Mouse (Mus musculus): ENCODE results near the gene Kif5a. TPM values are rescaled to one million over a fixed set of nuclear protein-coding genes. Genes with fewer than 3 reads are reported as not detected.
A peak's percentile ranks its signal among the peaks of the same experiment; 100 is the strongest.

Kif5a gene
- polyA plus RNA-seq, 1 experiment, result 0.14 TPM

DNA sequence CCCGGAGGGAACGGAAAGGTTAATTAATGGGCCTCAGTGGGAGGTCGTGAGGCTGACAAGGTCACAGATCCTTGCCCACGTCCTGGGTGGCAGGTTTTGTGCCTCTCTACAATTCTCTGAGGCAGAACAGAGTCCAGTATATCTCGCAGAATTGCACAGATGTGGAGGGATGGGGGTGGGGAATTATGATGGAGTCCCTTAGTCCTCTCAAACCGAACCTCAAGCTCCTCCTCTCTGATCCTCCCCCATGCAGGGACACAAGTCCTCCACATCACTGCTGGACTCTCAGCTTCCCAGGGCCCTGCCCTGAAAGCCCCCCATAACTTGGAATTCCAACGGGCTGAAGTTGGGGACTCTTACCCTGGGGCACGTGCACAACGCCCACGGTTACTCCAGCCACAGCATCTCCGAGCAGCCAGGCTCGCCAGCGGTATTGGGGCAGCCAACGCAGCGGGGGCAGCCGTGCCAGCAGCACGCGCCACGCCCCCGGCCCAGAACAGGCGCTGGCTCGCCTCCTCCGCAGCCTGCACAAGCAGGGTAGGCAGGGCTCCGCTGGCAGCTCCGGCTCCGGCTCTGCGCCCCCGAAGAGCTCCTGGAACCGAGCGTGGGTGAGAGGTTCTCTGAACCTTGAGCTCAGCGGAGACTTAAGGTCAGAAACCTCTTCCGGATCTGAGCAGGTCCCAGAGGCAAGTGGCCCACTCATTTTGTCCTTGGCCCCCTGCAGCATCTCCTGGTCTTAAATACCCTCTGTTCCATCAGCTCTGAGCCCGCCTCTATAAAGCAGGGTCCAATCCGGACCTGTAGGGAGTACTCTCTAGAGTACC lies 83.1 kb downstream of the Kif5a start, which contains the start of gene Slc26a10:
Gene Slc26a10 (minus strand): TSS at position 775 of the 824 bp plus-strand sequence.
- no peak for TF ChIP-seq TCF3 (IDR thresholded peaks at IDR 0.05; ENCODE audit: insufficient read length, low read depth)
- TF ChIP-seq E2F4 (IDR thresholded peaks at IDR 0.05; ENCODE audit: insufficient read depth), result no peak
- no peak for TF ChIP-seq TCF12 (IDR thresholded peaks at IDR 0.05; ENCODE audit: insufficient read depth, poor library complexity, severe bottlenecking)
- H3K4me2 ChIP-seq (ENCODE audit: low read depth), result no peak within 1 kb of the TSS
- no peak within 1 kb of the TSS for H3ac ChIP-seq (ENCODE audit: control insufficient read depth, insufficient read length)
- no peaks in the 10 kb centered on the region for H3K36me3 ChIP-seq (ENCODE audit: control insufficient read depth, insufficient read depth)
- no peaks in the 10 kb centered on the region for H3K79me2 ChIP-seq (ENCODE audit: control insufficient read depth, insufficient read depth)
- no peaks in the 10 kb centered on the region for H3K27me3 ChIP-seq (ENCODE audit: control insufficient read depth, insufficient read depth, insufficient read length)
- no peak within 1 kb of the TSS for H3K4me3 ChIP-seq

GRCm38 (mm10) chr10:127178286-127179027 lies 84.7 kb downstream of the Kif5a start:
- no peaks in the 10 kb centered on the region for H3K36me3 ChIP-seq (ENCODE audit: control insufficient read depth, insufficient read depth)
- H3K27me3 ChIP-seq (ENCODE audit: control insufficient read depth, insufficient read depth, insufficient read length), result no peaks in the 10 kb centered on the region
- peak in 1 of 3 experiments; percentile 14 for TF ChIP-seq MYOG (IDR thresholded peaks at IDR 0.05; ENCODE audit: control insufficient read depth in 1 of 3, insufficient read depth in 1 of 3, insufficient read length in 2 of 3, low read depth in 2 of 3)
- no peak for TF ChIP-seq POLR2A (IDR thresholded peaks at IDR 0.05; ENCODE audit: insufficient read length, low read depth)
- TF ChIP-seq MYOD1 (IDR thresholded peaks at IDR 0.05; ENCODE audit: control insufficient read depth in 1 of 3, insufficient read length in 2 of 3, low read depth in 2 of 3), result peak in 1 of 3 experiments; percentile 2
- peak overlapping the region; percentile 73 for H3K4me2 ChIP-seq (ENCODE audit: low read depth)
- H3K4me3 ChIP-seq, result peak overlapping the region; percentile 18
- no peaks in the 10 kb centered on the region for H3K79me2 ChIP-seq (ENCODE audit: control insufficient read depth, insufficient read depth)
- no peak overlapping the region for H3ac ChIP-seq (ENCODE audit: control insufficient read depth, insufficient read length)

DNA sequence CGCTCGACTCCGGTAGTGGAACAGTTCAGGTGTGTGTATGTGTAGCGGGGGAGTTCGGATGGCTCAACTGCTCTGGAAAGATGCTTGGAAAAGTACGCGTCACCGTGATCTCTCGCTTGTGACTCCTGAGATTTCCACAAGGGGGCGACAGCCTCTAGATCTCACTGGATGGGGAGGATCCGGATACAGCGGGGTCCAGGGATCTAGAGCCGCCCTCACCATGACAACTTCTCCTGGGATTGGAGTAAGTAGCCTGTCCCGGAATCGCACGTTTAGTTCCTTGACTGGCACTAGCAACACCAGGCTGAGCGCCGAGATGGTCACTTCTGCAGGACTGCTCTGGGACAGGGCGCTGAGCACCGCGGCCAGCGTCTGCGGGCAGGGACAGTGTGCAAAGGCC lies 85.4 kb downstream of the Kif5a start:
- Histone ChIP-seq H3K4me2 (ENCODE audit: low read depth) (peak overlapping the region; percentile 73), H3K4me3 (peak overlapping the region; percentile 18), H3K79me2 (ENCODE audit: control insufficient read depth, insufficient read depth) (no peaks in the 10 kb centered on the region), H3K27me3 (ENCODE audit: control insufficient read depth, insufficient read depth, insufficient read length) (no peaks in the 10 kb centered on the region), H3K36me3 (ENCODE audit: control insufficient read depth, insufficient read depth) (no peaks in the 10 kb centered on the region), H3ac (ENCODE audit: control insufficient read depth, insufficient read length) (no peak overlapping the region)
- TF ChIP-seq TCF3 (IDR thresholded peaks at IDR 0.05; ENCODE audit: insufficient read length, low read depth) (no peak), TCF12 (IDR thresholded peaks at IDR 0.05; ENCODE audit: insufficient read depth, poor library complexity, severe bottlenecking) (no peak), MYOD1 (IDR thresholded peaks at IDR 0.05; ENCODE audit: control insufficient read depth in 1 of 3, insufficient read length in 2 of 3, low read depth in 2 of 3) (no peak), SRF (IDR thresholded peaks at IDR 0.05; ENCODE audit: control insufficient read depth, insufficient read length, low read depth) (no peak), CEBPB (IDR thresholded peaks at IDR 0.05; ENCODE audit: insufficient read depth, poor library complexity, severe bottlenecking) (no peak), POLR2A (IDR thresholded peaks at IDR 0.05; ENCODE audit: insufficient read length, low read depth) (no peak), USF1 (IDR thresholded peaks at IDR 0.05; ENCODE audit: low read depth) (no peak), MYOG (IDR thresholded peaks at IDR 0.05; ENCODE audit: control insufficient read depth in 1 of 3, insufficient read depth in 1 of 3, insufficient read length in 2 of 3, low read depth in 2 of 3) (no peak), MAX (IDR thresholded peaks at IDR 0.05; ENCODE audit: low read depth) (no peak), REST (IDR thresholded peaks at IDR 0.05; ENCODE audit: insufficient read depth, insufficient read length) (no peak), E2F4 (IDR thresholded peaks at IDR 0.05; ENCODE audit: insufficient read depth) (no peak), POLR2AphosphoS2 (IDR thresholded peaks at IDR 0.05; ENCODE audit: insufficient read length, low read depth) (no peak)

DNA sequence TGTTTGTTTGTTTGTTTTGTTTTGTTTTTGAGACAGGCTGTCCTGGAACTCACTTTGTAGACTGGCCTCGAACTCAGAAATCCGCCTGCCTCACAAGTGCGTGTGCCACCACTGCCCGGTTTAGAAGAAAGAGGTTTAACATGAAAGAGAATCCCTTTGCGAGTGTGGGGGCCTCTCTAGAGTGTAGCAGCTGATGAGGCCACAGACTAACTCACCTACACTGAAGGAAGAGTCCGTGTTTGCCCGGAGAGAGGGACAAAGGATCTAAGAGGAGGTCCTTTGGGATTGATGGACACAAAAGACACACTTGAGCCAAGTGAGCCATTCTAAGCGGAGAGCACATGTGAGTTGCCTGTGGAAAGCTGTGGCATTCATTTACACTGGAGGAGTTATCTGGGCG lies 85.9 kb downstream of the Kif5a start:
- Histone ChIP-seq H3K4me3 (peak overlapping the region; percentile 18), H3K27me3 (ENCODE audit: control insufficient read depth, insufficient read depth, insufficient read length) (no peaks in the 10 kb centered on the region), H3ac (ENCODE audit: control insufficient read depth, insufficient read length) (no peak overlapping the region), H3K79me2 (ENCODE audit: control insufficient read depth, insufficient read depth) (no peaks in the 10 kb centered on the region), H3K36me3 (ENCODE audit: control insufficient read depth, insufficient read depth) (no peaks in the 10 kb centered on the region), H3K4me2 (ENCODE audit: low read depth) (peak overlapping the region; percentile 73)
- TF ChIP-seq CEBPB (IDR thresholded peaks at IDR 0.05; ENCODE audit: insufficient read depth, poor library complexity, severe bottlenecking), result no peak
- no peak for TF ChIP-seq E2F4 (IDR thresholded peaks at IDR 0.05; ENCODE audit: insufficient read depth)
- no peak for TF ChIP-seq MYOD1 (IDR thresholded peaks at IDR 0.05; ENCODE audit: control insufficient read depth in 1 of 3, insufficient read length in 2 of 3, low read depth in 2 of 3)
- no peak for TF ChIP-seq SRF (IDR thresholded peaks at IDR 0.05; ENCODE audit: control insufficient read depth, insufficient read length, low read depth)
- no peak for TF ChIP-seq TCF3 (IDR thresholded peaks at IDR 0.05; ENCODE audit: insufficient read length, low read depth)
- no peak for TF ChIP-seq POLR2AphosphoS2 (IDR thresholded peaks at IDR 0.05; ENCODE audit: insufficient read length, low read depth)
- TF ChIP-seq USF1 (IDR thresholded peaks at IDR 0.05; ENCODE audit: low read depth), result no peak
- no peak for TF ChIP-seq TCF12 (IDR thresholded peaks at IDR 0.05; ENCODE audit: insufficient read depth, poor library complexity, severe bottlenecking)
- TF ChIP-seq MAX (IDR thresholded peaks at IDR 0.05; ENCODE audit: low read depth), result no peak
- no peak for TF ChIP-seq POLR2A (IDR thresholded peaks at IDR 0.05; ENCODE audit: insufficient read length, low read depth)
- TF ChIP-seq MYOG (IDR thresholded peaks at IDR 0.05; ENCODE audit: control insufficient read depth in 1 of 3, insufficient read depth in 1 of 3, insufficient read length in 2 of 3, low read depth in 2 of 3), result no peak
- TF ChIP-seq REST (IDR thresholded peaks at IDR 0.05; ENCODE audit: insufficient read depth, insufficient read length), result no peak
